Mouse (Mus musculus): ENCODE data around the gene AC109138.7. TPM values are rescaled to one million over a fixed set of nuclear protein-coding genes. Genes with fewer than 3 reads are reported as not detected.

Gene AC109138.7
- not detected in 2 replicates for polyA plus RNA-seq (2016; fragmentation: Nextera tagmentation; extraction: Ambion mirVana)

- Histone ChIP-seq H3K27ac (peak within 1 kb of the TSS; percentile 87), H3K27me3 (ENCODE audit: poor library complexity, severe bottlenecking) (peaks cover 88% of the 10 kb centered on the region), H3K9me3 (no peaks in the 10 kb centered on the region), H3K4me3 (peak within 1 kb of the TSS; percentile 74), H3K4me1 (peaks cover 71% of the 10 kb centered on the region), H3K36me3 (replicated peaks) (no peaks in the 10 kb centered on the region)
- under 1% methylated on average over 47 of the region's 49 CpGs for WGBS
- peak; percentile 42 for DNase-seq (ENCODE audit: extremely low spot score, low spot score)
Observed at GRCm38 (mm10) chr19:4214071-4214770, at the start of gene AC109138.7, which contains the start of gene Clcf1. AC109138.7 (plus strand) TSS chr19:4214357. Clcf1 (plus strand) TSS chr19:4214238.

DNA sequence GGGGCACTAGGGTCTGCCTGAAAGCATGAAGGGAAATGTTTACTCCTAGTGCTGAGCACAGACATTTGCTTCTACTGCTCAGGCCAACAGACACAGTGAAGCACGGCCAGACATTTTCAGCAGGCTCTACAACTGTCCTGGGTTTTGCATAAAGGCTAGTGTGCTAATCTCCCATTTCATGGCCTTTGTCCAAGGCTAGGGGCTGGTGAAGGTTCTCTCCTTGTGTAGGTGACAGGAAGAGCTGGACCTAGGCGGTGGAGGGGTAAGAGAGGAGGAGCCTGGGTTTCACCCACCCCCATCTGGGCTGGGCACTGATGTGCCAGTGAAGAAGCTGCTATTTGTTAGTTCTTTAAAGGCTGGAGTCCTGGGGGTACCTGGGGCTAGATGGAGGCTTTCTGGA lies 49.4 kb upstream of the AC109138.7 start:
- Histone ChIP-seq H3K27ac (no peak overlapping the region), H3K27me3 (ENCODE audit: poor library complexity, severe bottlenecking) (no peaks in the 10 kb centered on the region), H3K4me1 (peaks cover 21% of the 10 kb centered on the region), H3K4me3 (no peak overlapping the region), H3K9me3 (no peaks in the 10 kb centered on the region), H3K36me3 (replicated peaks) (peaks cover 17% of the 10 kb centered on the region)
- no peak for DNase-seq (ENCODE audit: extremely low spot score, low spot score)
- WGBS: 70% methylated on average over 2 of the region's 2 CpGs

DNA sequence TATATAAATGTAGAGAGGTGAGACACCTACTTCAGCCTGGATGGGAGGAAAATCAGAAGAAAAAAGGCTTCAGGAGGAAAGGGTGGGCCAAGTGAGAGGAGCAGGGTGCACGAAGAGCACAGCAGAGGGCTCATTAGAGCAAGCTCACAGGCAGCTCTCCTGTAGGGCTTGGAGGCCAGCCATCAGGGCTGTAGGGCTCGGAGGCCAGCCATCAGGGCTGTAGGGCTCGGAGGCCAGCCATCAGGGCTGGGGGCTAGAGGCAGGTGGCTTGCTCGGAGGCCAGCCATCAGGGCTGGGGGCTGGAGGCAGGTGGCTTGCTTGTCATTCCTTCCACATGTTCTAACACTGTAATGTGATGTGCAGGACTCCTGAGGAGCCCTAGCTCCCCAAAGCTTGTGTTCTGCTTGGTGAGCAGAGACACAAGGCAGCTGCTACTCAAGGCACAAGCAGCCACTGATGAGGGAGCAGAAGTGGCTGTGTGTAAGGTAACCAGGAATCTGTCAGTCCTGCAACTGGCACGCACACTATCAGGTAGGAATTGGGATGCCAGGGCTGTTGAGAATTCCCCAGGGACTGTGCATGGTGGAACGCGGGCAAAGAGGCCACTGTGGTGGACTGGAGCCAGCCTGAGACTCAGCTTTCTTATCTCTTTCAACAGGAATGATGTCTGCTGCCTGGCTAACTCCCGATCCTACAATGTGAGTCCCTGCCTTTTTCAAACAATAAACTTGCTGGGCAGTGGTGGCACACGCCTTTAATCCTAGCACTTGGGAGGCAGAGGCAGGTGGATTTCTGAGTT lies 47.3 kb upstream of the AC109138.7 start:
- Histone ChIP-seq H3K27ac (no peak overlapping the region), H3K36me3 (replicated peaks) (no peaks in the 10 kb centered on the region), H3K4me3 (no peak overlapping the region), H3K27me3 (ENCODE audit: poor library complexity, severe bottlenecking) (peaks cover 18% of the 10 kb centered on the region; the same call in 1 of the 2 replicates), H3K9me3 (no peaks in the 10 kb centered on the region), H3K4me1 (peaks cover 42% of the 10 kb centered on the region)
- WGBS: 85% methylated on average over 9 of the region's 9 CpGs
- DNase-seq (ENCODE audit: extremely low spot score, low spot score): no peak

- peaks cover 27% of the 10 kb centered on the region for H3K4me1 ChIP-seq
- peak; percentile 100 for DNase-seq (ENCODE audit: extremely low spot score, low spot score)
- H3K9me3 ChIP-seq: no peaks in the 10 kb centered on the region
- peak overlapping the region; percentile 91 for H3K27ac ChIP-seq
- peak overlapping the region; percentile 57 for H3K4me3 ChIP-seq
- H3K36me3 ChIP-seq (replicated peaks): no peaks in the 10 kb centered on the region
- peaks cover 24% of the 10 kb centered on the region; the same call in 1 of the 2 replicates for H3K27me3 ChIP-seq (ENCODE audit: poor library complexity, severe bottlenecking)
- under 1% methylated on average over 43 of the region's 43 CpGs for WGBS
Observed at GRCm38 (mm10) chr19:4169378-4169784, 44.8 kb upstream of the AC109138.7 start.

DNA sequence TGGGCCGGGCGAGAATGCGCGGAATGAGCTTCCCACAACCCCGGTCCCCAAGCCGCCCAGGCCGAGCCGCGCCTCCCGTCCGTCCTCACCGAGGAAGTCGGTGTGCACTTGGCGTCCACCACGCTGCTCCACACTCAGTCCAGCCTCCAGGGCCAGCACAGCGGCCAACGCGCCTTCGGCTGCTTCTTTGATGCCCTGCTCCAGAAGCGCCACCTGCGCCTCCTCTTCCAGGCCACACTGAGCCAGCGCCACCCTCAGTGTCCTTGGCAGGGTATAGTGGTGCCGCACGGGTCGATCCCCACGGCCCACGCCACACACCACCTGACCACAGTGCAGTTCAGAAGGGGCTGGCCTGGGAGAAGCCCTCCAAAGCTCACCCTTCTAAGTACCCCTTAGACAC lies 44.3 kb upstream of the AC109138.7 start:
- 11% methylated on average over 26 of the region's 27 CpGs for WGBS
- peaks cover 27% of the 10 kb centered on the region for H3K4me1 ChIP-seq
- peak overlapping the region; percentile 57 for H3K4me3 ChIP-seq
- no peaks in the 10 kb centered on the region for H3K9me3 ChIP-seq
- H3K27me3 ChIP-seq (ENCODE audit: poor library complexity, severe bottlenecking): peaks cover 28% of the 10 kb centered on the region; the same call in 1 of the 2 replicates
- peak overlapping the region; percentile 91 for H3K27ac ChIP-seq
- DNase-seq (ENCODE audit: extremely low spot score, low spot score): no peak
- H3K36me3 ChIP-seq (replicated peaks): no peaks in the 10 kb centered on the region

- Histone ChIP-seq H3K4me1 (peaks cover 37% of the 10 kb centered on the region), H3K9me3 (no peaks in the 10 kb centered on the region), H3K27ac (peak overlapping the region; percentile 37; the same call in 1 of the 2 replicates), H3K36me3 (replicated peaks) (no peaks in the 10 kb centered on the region), H3K4me3 (peak overlapping the region; percentile 8; the same call in 1 of the 2 replicates), H3K27me3 (ENCODE audit: poor library complexity, severe bottlenecking) (peaks cover 33% of the 10 kb centered on the region)
- 84% methylated on average over 10 of the region's 10 CpGs for WGBS
- no peak for DNase-seq (ENCODE audit: extremely low spot score, low spot score)
Observed at GRCm38 (mm10) chr19:4170723-4171392, 43.3 kb upstream of the AC109138.7 start.

GRCm38 (mm10) chr19:4171393-4172290 lies 42.5 kb upstream of the AC109138.7 start:
- H3K4me3 ChIP-seq: peak overlapping the region; percentile 8; the same call in 1 of the 2 replicates
- peaks cover 39% of the 10 kb centered on the region for H3K4me1 ChIP-seq
- H3K9me3 ChIP-seq: no peaks in the 10 kb centered on the region
- peaks cover 40% of the 10 kb centered on the region for H3K27me3 ChIP-seq (ENCODE audit: poor library complexity, severe bottlenecking)
- H3K27ac ChIP-seq: peak overlapping the region; percentile 37; the same call in 1 of the 2 replicates
- WGBS: 77% methylated on average over 13 of the region's 13 CpGs
- no peaks in the 10 kb centered on the region for H3K36me3 ChIP-seq (replicated peaks)
- DNase-seq (ENCODE audit: extremely low spot score, low spot score): no peak

DNA sequence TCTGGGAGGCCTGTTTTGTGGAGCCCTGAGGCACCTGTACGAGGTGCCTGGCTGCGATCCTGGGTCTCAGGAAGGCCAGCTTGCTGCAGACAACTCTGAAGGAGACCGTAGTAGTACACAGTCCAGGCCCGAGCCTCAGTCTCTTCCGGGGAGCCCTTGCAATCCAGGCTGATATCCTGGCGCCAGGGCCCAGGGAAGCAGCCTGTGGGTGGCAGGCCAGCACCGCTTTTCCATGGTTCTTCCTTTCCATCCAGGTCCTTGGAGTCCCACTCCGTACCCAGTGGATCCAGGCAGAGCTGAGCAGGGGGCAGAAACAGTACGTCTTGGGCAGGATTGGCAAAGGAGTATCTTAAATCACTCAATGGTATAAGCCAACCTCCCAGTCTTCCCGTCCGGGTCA lies 41.2 kb upstream of the AC109138.7 start:
- 62% methylated on average over 11 of the region's 11 CpGs for WGBS
- no peak overlapping the region for H3K27ac ChIP-seq

GRCm38 (mm10) chr19:4175368-4175947 lies 38.7 kb upstream of the AC109138.7 start, which contains the start of gene Carns1:
Carns1 (minus strand) TSS chr19:4175479.
- peaks cover 40% of the 10 kb centered on the region for H3K27me3 ChIP-seq (ENCODE audit: poor library complexity, severe bottlenecking)
- H3K36me3 ChIP-seq (replicated peaks): no peaks in the 10 kb centered on the region
- H3K4me1 ChIP-seq: peaks cover 28% of the 10 kb centered on the region
- H3K4me3 ChIP-seq: peak within 1 kb of the TSS; percentile 31
- H3K9me3 ChIP-seq: no peaks in the 10 kb centered on the region
- H3K27ac ChIP-seq: peak within 1 kb of the TSS; percentile 62
- 4% methylated on average over 11 of the region's 11 CpGs for WGBS
- DNase-seq (ENCODE audit: extremely low spot score, low spot score): no peak

More for the DNA sequence above, 41.2 kb upstream of the AC109138.7 start:
- Histone ChIP-seq H3K36me3 (replicated peaks) (no peaks in the 10 kb centered on the region), H3K9me3 (no peaks in the 10 kb centered on the region), H3K27me3 (ENCODE audit: poor library complexity, severe bottlenecking) (peaks cover 44% of the 10 kb centered on the region), H3K4me1 (peaks cover 39% of the 10 kb centered on the region), H3K4me3 (no peak overlapping the region)
- no peak for DNase-seq (ENCODE audit: extremely low spot score, low spot score)

DNA sequence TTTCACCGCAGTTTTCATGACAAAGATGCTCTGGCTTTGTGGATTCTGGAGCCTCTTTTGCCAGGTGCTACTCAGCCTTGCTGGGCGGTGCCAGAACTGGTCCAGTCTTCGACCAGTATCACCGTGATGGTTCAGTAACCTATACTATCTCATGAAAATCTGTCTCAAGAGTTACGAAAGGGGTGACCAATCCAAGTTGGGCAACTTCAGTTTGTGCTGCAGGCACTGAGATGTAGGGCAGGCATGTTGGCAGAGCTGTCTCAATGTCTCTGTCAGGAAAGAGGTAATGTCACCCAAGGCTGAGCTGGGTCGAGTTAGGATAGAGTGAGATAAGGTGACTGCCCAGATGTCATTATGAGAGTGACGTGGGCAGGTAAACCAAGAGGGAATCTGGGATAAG lies 33.7 kb upstream of the AC109138.7 start:
- DNase-seq (ENCODE audit: extremely low spot score, low spot score): no peak
- Histone ChIP-seq H3K4me3 (no peak overlapping the region), H3K27ac (no peak overlapping the region), H3K27me3 (ENCODE audit: poor library complexity, severe bottlenecking) (peaks cover 14% of the 10 kb centered on the region), H3K36me3 (replicated peaks) (no peaks in the 10 kb centered on the region), H3K9me3 (no peaks in the 10 kb centered on the region), H3K4me1 (peaks cover 33% of the 10 kb centered on the region)
- WGBS: 89% methylated on average over 7 of the region's 7 CpGs

GRCm38 (mm10) chr19:4181892-4182291 lies 32.3 kb upstream of the AC109138.7 start:
- H3K4me3 ChIP-seq: no peak overlapping the region
- H3K4me1 ChIP-seq: peaks cover 30% of the 10 kb centered on the region
- 49% methylated on average over 3 of the region's 3 CpGs for WGBS

More at GRCm38 (mm10) chr19:4181892-4182291, 32.3 kb upstream of the AC109138.7 start:
- Histone ChIP-seq H3K9me3 (no peaks in the 10 kb centered on the region), H3K27me3 (ENCODE audit: poor library complexity, severe bottlenecking) (peaks cover 1% of the 10 kb centered on the region; the same call in 1 of the 2 replicates), H3K36me3 (replicated peaks) (no peaks in the 10 kb centered on the region), H3K27ac (no peak overlapping the region)
- DNase-seq (ENCODE audit: extremely low spot score, low spot score): no peak

Data from forebrain, embryonic 10.5 days (tissue).